Mouse (Mus musculus) CH12.LX (cell line): ENCODE measurements around the gene Ulk4.

Experiments used
- CTCF ChIP-seq, 2 experiments: IDR thresholded peaks in 1 of 2; conservative IDR thresholded peaks in 1 of 2; 2 replicates each; pipeline ENCODE4 v1.5.1; 2011 to 2012; ENCODE audit warnings: low read depth in 2 of 2, low read length in 2 of 2, improper control_type of control experiment in 1 of 2, inconsistent platforms in 1 of 2, mild to moderate bottlenecking in 1 of 2, moderate library complexity in 1 of 2
- EP300 ChIP-seq: IDR thresholded peaks from 2 replicates; pipeline ENCODE4 v1.6.1; 2011; ENCODE audit warnings: low read length, improper control_type of control experiment
- GABPA ChIP-seq: IDR thresholded peaks from 2 replicates; pipeline ENCODE4 v1.6.1; 2012; ENCODE audit warnings: low read depth, low read length, improper control_type of control experiment, inconsistent platforms; ENCODE audit not compliant: insufficient replicate concordance
- IRF4 ChIP-seq: IDR thresholded peaks from 2 replicates; pipeline ENCODE4 v1.6.1; 2014; ENCODE audit warnings: low read depth, mild to moderate bottlenecking, inconsistent platforms, low read length, improper control_type of control experiment
- MAFK ChIP-seq: IDR thresholded peaks from 2 replicates; pipeline ENCODE4 v1.6.1; 2011; ENCODE audit warnings: low read length, improper control_type of control experiment; ENCODE audit not compliant: insufficient replicate concordance
- NRF1 ChIP-seq: IDR thresholded peaks from 2 replicates; pipeline ENCODE4 v1.6.1; 2014; ENCODE audit warnings: low read depth, mild to moderate bottlenecking, inconsistent platforms, low read length, improper control_type of control experiment, moderate library complexity
- POLR2A ChIP-seq: IDR thresholded peaks from 2 replicates; pipeline ENCODE4 v1.6.1; 2011; ENCODE audit warnings: low read depth, mild to moderate bottlenecking, improper control_type of control experiment, low read length
- POLR2AphosphoS2 ChIP-seq: IDR thresholded peaks from 2 replicates; pipeline ENCODE4 v1.6.1; 2011; ENCODE audit warnings: low read depth, low read length, improper control_type of control experiment
- RCOR1 ChIP-seq: conservative IDR thresholded peaks from 2 replicates; pipeline ENCODE4 v1.6.1; 2012; ENCODE audit warnings: low read depth, mild to moderate bottlenecking, inconsistent platforms, low read length, improper control_type of control experiment
- UBTF ChIP-seq: IDR thresholded peaks from 2 replicates; pipeline ENCODE4 v1.6.1; 2012; ENCODE audit warnings: low read depth, mild to moderate bottlenecking, inconsistent platforms, low read length, improper control_type of control experiment, moderate library complexity
- ZC3H11A ChIP-seq: IDR thresholded peaks from 2 replicates; pipeline ENCODE4 v1.6.1; 2012; ENCODE audit warnings: low read depth, mild to moderate bottlenecking, inconsistent platforms, low read length, improper control_type of control experiment
- ZKSCAN1 ChIP-seq: IDR thresholded peaks from 2 replicates; pipeline ENCODE4 v1.6.1; 2012; ENCODE audit warnings: low read depth, inconsistent platforms, low read length, improper control_type of control experiment, borderline replicate concordance
- ZMIZ1 ChIP-seq: IDR thresholded peaks from 2 replicates; pipeline ENCODE4 v1.6.1; 2012; ENCODE audit warnings: low read depth, mild to moderate bottlenecking, inconsistent platforms, low read length, improper control_type of control experiment
- ZNF384 ChIP-seq: IDR thresholded peaks from 2 replicates; pipeline ENCODE4 v1.6.1; 2012; ENCODE audit warnings: low read depth, low read length, improper control_type of control experiment, inconsistent platforms

- no peak for TF ChIP-seq CTCF (conservative IDR thresholded peaks at IDR 0.05 in 1 of 2, IDR thresholded peaks at IDR 0.05 in 1 of 2; ENCODE audit: low read depth in 2 of 2, low read length in 2 of 2)
- TF ChIP-seq POLR2A = no peak
- TF ChIP-seq ZMIZ1 = no peak
- TF ChIP-seq POLR2AphosphoS2 = no peak
- TF ChIP-seq GABPA = no peak
- no peak for TF ChIP-seq NRF1
- no peak for TF ChIP-seq UBTF
- TF ChIP-seq EP300 = no peak
- TF ChIP-seq ZNF384 = no peak
- TF ChIP-seq IRF4 = no peak
- no peak for TF ChIP-seq MAFK
- no peak for TF ChIP-seq ZKSCAN1
- no peak for TF ChIP-seq ZC3H11A
- no peak for TF ChIP-seq RCOR1
Measured at GRCm38 (mm10) chr9:121038396-121038795, 238.6 kb downstream of the Ulk4 start.
